Mouse (Mus musculus): ENCODE data around the gene Fyn.

DNA sequence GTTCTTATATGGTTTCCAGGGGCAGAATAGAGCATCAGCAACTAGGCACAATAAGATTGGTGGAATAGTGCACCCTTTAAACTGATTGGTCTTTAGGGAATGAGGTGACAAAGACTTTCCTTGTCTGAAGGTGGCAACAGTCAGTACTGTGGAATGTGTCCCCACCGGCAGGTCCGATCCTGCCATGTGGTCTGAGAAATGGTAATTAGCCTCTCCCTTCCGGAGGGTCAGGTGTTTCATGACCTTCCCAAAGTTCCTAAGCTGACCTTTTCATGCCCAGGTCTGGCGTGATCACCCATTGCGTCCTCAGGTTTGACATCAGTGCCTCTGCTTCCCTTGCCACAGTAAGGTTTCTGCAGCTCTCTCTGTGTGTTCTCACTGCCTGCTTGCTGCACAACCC is 134.7 kb downstream of the Fyn start:
- TF ChIP-seq CTCF (IDR thresholded peaks at IDR 0.05; ENCODE audit: low read depth, low read length): no peak
- TF ChIP-seq POLR2A (IDR thresholded peaks at IDR 0.05; ENCODE audit: extremely low read depth, insufficient read depth, low read length): no peak
